Mouse (Mus musculus) kidney, adult 18-20 months (tissue): ENCODE measurements at regions not wholly inside any gene's neighbourhood (a gene's known extent, or its start where the extent isn't known, plus 50 kb on each side); places are given as distances from the start of the nearest gene placed in this dataset.
A peak's percentile ranks its signal among the peaks of the same experiment; 100 is the strongest.

Experiments used
- DNase-seq: peaks from one replicate; pipeline ENCODE4 v3.0.0; 2021

DNA sequence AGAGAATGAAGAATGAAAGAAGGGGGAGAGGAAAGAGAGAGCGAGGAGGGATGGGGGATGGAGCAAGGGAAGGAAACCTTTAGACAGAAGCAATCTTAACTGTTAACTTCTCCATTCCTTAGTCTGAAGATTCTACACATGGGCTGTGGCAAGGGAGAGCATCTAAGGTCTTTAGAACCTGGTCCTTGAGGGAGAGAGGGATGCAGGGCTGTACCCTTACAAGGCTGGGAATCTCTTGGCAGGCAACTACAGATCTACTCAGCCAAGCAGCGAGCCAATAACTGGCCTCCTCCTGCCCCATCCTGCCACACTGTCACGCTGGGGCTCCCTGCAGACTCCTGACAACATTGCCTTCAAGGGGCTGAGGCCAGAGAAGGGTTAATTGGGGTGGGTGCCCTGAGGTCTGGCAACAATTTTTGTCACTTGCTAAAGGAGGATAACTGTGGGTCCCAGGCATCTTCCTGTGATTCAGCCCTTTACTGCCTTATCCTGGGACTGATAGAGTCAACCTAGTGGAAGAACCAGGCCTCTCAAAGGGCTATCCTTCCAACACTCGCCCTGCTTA, 205.7 kb downstream of the Rpap3 start:
- no peak for DNase-seq

DNA sequence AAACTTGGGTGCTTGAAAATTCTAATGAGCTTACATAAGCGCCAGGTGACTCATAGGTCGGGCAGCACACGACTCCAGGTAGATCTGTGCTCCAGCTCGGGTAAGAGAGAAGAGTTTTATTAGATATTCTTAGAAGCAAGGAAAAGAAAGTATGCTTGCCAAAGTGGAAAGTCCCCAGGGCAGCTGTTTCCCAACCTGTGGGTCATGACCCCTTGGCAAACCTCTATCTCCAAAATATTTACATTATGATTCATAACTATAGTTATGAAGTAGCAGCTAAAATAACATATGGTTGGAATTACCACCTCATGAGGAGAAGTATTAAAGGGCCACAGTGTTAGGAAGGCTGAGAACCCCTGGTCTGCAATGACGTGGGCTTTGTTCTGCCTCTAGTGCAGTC, 206.4 kb downstream of the Rpap3 start:
- no peak for DNase-seq

DNA sequence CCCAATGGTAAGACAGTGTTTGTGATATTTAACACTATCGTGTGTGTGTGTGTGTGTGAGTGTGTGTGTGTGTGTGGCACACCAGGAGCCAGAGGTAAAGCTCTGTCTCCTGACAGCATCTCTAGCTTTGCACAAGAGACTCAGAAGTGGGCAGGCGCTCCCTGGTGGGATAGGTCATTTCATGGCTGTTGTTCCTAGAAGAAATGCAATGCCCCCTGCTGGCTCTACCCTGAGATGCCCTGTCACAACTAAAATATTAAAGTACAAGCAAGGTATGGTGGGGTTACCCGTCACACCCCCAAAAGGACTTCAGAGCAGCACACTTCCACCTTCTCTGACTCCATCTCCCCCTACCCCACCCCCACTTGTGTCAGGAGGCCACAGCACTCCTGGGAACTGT, 207.2 kb downstream of the Rpap3 start:
- DNase-seq = peak; percentile 7

DNA sequence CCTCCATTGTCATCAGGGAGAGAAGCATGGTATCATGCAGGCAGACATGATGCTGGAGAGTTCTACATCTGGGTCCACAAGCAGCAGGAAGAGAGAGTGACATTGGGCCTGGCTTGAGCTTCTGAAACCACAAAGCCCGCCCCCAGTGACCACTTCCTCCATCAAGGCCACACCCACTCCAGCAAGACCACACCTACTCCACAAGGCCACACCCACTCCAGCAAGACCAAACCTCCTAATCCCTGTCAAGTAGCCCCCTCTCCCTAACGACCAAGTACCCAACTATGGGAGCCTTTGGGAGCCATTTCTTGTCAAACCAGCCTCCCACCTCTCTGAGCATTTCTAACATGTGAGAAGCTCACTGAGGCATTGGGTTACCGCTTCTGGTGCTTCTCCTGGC, 209.6 kb downstream of the Rpap3 start:
- DNase-seq = no peak

DNA sequence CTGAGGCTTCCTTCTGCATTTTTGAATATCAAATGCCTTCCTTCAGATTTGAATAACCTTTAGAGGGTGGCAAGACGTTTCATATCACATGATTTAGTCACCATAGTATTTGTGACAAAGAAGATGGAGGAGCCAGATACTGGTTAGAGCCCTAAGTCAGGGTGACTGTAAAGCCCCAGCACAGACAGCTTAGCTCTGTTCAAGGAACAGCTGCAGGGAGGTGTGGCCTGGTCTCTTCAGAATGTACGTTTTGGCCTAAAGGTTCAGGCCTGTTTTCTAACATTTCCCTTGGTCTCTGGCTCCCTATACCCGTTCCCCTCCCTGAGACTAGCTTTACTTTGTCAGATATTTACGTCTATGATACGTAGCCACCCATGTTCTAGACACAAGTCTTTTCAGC, 212.3 kb downstream of the Rpap3 start:
- DNase-seq = no peak

DNA sequence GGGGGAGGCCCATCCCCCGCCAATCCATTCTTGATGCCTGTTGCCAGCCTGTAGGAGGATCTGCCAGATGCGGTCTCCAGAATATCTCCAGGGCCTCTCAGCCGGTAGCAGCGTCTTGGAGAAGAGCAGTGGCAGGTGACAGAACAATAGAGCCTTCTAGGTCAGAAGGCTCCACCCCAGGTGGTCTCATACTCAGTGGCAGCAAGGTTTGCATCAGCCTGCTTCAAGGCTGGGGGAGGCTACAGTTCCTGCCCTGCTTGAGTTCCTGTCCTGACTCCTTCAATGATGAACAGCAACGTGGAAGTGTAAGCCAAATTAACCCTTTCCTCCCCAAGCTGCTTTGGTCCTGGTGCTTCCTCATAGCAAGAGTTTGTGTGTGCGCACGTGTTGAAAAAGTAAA, 213.8 kb downstream of the Rpap3 start:
- DNase-seq = no peak

DNA sequence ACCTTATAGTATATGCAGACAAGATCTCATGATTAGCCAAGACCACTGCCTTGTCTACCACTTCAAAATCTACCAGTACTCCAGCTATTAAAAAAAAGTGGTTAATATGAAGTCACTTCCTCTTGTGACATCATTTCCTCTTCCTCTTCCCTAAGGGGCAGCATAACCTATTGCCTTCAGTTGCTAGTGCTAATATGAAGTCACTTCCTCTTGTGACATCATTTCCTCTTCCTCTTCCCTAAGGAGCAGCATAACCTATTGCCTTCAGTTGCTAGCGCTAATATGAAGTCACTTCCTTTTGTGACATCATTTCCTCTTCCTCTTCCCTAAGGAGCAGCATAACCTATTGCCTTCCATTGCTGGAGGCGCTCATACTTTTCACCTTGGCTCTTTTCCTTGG, 218.2 kb downstream of the Rpap3 start:
- DNase-seq = no peak

DNA sequence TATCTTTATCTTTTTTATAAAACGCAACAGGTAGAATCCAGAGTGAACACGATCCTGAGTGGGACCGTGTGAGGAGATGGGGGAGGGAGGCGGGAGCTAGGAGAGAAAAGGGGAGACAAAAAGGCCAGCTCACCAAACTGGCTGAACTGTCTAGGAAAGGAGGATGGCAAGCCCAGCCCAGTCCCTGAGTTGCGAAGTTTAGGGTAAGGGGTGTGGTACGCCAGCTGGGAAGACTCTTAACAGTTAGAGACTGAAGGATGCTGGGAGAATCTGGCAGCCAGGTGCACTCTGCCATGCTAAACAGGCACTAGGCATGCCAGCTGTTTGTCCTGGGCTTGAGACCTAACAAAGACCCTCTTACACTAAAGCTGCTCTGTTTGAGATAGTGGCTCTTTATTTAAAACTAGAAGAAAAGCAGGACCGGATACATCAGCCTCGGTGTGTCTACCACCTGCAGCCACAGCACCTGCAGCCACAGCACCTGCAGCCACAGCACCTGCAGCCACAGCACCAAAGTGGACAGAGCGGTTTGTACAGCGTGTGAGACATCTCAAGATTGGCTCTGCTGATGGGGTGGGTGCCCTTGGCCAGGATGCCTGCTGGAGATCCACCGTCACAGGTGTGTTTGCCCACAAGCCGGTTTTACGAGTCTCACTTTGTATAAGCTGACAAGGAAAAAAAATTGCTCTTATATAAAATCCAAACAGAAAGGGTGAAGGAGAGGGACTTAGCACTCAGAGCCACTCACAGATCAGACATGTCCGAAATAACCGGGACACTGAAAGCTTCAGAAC, 225.1 kb upstream of the Amigo2 start:
- no peak for DNase-seq

DNA sequence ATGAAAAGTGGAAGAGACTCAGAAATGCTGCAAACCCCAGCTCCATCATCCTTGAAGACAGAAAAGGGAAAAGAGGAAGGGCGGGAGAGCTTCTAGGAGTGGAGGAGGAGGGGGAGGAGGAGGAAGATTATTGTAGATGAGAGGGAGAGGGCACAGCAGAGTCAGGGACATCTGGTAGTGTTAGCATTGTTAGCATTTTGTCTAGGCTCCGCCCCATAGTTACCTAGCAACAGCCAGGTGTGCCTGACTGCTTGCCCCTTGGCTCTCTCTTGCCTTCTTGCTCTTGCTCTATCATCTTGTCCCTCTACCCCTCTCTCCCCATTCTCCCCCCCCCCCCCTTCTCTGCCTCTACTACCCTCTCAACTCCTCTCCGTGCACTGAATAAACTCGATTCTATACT, 224.4 kb upstream of the Amigo2 start:
- no peak for DNase-seq

DNA sequence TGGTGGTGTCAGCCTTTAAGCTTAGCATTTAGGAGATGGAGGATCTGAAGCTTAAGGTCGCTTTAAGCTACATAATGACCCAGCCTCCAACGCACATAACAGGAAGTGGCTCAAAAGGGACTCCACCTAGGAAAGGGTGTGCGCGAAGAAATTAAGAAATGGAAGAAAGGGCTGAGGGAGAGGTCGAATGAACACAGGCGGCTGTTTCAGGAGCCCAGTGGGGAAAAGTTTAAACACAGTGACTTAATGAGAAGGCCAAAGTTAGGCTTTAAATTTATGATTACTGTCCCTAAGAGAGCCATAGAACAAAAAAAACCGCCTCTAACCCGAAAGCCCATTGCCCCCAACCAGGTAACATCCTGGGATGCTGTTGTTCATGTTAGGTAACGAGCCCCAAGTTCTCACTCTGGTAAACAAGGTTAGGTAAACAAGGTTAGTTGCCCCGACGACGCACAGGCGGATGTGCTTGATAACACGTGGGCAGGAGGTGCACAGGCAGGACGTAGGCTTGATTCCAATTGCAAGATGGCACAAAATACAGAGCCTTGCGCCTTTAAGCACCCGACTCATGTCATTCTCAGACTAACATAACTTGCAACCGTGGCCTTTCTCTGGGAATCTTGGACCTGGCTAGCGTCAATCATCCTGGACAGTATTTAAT, 222.7 kb upstream of the Amigo2 start:
- DNase-seq = no peak

DNA sequence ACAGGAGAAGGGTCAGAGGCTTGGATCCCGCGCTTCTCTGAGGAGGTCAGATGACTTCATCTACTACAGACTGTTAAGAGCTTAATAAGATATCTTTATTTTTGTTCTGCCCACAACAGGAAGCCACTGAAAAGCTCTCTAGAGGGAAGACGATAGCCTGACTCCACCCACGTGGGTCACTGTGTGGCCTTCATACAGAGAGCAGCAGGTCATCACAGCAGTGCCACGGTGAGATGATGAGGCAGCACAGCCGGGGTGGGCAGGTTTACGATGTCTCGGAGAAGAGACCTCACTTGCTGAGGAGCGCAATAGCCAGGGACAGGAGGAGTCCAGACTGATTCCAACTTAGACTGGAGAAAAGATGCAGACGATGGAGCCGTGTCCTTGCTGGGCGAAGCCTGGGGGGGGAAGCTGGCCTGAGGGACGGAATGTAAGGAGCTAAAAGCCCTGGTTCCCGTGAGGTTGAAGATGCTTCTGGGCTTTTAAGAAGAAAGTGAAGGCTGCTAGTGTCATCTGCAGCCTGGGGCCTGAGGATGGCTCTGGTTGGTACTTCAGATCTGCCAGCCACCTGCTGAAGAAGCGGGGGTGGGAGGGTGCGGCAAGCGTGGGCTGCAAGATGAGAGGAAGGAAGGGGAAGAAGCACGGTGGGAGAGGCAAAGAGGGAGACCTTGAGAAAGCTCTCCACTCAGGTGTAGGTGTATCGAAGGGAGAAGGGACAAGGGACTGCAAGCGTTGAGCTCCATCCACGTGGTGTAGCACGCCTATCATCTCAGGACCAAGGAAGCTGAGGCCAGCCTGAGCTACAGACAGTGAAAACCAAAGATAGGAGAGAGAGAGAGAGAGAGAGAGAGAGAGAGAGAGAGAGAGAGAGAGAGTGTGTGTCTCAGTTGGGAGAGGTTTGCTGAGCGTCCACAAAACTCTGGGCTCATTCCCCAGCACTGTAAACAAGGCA, 221.9 kb upstream of the Amigo2 start:
- no peak for DNase-seq

DNA sequence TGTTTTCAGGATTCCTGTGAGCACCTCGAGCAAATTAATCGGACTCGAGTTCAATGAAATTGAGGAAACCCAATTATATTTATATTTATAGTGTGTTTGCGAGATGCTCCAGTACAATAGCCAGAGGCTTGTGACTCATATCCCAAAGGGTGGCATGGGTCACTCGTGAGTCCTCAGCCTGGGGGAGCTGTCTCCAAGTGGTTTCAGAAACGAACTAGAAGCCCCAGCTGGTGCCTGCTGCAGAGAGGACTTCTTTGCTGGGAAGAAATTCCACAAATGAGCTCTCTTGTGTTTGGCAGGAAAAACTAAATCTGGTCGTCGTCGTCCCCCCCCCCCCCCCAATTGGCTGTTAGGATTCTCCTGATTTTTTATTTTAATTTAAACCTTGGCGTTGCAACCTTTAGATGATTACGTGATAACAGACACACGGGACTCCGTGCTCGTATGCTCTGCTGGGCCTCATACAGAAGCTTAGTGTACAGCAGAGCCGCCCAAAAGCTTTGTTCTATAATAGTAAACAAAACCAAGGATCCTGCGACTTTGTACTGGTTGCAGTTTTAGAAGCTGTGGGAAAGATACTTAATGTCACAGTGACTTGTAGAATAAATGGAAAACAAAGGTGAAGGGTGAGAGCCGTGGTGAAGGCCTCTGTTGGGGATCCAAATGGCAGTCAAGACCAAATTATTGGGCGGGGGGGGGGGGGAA, 220.8 kb upstream of the Amigo2 start:
- DNase-seq = no peak

DNA sequence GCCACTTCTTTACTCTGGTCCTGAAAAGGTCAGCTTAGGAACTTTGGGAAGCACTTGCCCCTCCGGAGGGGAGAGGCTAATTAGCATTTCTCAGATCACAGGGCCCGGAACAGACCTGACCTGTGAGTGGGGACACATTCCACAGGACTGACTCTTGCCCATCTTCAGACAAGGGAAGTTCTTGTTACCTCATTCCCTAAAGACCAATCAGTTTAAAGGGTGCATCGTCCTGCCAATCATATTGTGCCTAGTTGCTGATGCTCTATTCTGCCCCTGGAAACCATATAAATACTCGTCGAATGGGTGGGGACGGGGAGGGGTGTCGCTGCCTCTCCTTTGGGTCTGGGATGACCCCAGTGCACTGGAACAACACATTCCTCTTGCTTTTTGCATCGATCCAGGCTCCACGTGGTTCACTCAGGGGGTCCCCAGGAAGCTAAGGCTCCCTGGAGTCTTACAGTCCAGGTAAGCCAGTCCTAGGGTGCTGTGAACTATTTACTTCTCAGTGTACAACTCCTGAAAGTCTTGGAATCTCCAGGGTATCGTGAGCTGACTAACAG, 219.9 kb upstream of the Amigo2 start:
- DNase-seq = no peak

DNA sequence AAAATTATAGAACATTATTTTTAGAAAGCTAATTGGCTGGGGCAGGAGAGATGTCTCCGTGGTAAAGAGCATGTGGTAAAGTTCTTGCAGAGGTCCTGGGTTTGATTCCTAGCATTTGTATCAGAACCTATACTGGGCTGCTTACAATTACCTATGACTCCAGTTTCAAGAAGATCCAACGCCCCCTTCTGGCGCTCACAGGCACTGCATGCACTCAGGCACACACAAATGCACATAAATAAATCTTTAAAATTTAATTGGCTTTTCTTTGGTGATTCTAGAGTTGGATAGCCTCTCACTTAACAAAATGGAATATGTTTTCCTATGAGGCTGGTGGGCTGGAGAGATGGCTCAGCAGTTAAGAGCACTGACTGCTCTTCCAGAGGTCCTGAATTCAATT, 219.0 kb upstream of the Amigo2 start:
- DNase-seq = no peak

DNA sequence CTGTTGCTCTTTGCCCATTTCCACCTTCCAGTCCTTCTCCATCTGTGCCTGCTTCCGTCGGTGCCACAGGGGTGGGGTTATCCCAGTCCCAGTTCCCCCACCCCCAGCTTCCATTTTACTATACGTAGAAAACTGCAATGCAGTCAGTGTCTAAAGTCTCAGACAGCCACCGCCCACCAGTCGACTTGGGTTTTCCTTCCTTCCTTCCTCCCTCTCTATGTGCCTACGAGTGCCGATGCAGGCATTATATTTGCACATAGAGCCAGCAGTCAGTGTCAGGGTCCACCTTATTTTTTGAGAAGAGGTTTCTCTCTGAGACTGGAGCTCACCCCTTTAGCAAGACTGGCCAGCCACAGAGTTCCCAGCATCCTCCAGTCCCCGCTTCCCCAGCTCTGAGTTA, 218.3 kb upstream of the Amigo2 start:
- DNase-seq = no peak

DNA sequence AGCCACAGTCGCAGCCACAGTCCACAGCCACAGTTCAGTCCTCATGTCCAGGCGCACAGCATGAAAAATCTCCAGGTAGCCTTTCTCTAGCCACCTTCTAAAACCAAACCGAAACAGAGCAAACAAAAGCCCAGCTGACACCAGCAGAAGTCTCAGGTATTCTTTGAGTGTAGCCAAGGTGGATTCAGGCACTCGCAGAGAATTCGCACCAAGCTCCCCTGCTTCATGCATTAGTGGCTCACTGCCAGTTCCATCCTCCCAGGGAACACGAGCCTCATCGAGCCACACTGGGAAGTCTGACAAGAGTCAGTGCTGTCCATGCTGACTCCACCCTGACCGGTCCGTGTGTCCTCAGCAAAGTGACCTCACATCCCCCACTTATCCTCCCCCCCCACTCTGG, 217.7 kb upstream of the Amigo2 start:
- DNase-seq = no peak

DNA sequence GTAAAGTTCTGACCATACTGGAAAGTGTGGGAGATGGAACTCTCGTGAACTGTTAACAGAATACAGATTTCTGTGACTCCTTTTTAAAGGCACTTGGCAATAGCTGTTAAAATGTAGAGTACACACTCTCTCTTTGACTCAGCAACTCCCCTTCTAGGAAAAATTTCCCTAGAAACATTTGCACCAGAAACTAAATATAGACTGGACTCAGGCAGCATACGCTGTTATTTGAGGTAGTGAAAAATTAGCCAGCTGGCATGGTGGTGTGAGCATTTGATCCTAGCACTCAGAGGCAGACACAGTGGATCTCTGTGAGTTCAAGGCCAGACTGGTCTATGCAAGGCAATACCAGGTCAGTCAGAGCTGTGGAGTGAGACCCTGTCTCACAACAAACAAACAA, 215.5 kb upstream of the Amigo2 start:
- DNase-seq = no peak

DNA sequence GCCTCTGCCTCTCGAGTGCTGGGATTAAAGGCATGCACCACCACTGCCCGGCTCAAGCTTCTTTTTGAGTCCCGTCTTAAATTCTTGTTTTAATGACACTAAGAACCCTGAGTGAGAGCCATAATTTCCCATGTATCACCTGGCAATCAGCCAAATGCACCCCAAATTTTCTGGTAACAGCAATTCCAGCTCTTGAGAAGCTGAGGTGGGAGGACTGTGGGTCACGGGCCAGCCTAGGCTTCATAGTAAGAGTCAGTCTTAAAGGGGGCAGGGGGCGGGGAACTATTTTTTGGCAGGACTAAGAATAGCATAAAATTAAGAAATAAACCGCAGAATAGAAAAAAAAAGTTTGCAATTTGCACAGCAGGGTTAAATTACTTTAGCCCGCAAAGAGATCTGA, 214.9 kb upstream of the Amigo2 start:
- DNase-seq = no peak

DNA sequence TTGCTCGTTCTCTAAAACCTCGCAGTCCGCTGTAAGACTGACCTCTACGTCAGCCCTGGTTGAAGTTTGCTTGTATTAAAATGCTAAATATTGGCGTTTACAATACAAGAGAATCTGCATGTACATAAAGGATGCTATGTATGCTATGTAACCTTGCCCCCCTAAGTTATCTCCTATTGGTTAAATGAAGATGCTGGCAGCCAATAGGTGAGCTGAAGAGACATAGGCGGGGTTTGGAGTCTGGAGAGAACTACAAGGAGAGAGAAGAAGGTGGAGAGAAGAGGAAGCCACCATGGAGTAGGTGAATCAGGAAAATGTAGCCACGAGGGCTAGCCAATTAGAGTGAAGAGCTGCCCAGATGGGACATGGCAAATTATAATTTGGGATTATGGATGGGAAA, 214.0 kb upstream of the Amigo2 start:
- no peak for DNase-seq

DNA sequence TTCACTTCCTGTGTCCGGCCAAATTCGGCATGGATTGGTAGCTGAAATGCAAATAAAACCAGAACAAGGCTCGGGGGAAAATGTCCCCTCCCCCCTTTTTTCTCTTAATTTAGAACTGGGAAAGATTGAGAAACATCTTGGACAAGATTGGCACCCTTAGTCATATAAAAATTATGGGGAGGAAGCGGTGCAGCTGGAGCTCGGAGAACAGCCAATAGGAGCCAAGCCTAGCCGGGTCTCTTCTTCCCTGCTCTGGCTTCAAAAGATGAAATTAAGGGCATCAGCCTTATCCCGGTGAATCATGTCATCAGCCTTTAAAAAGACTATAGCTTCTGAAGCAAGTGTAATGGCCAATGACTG, 213.3 kb upstream of the Amigo2 start:
- DNase-seq = no peak

DNA sequence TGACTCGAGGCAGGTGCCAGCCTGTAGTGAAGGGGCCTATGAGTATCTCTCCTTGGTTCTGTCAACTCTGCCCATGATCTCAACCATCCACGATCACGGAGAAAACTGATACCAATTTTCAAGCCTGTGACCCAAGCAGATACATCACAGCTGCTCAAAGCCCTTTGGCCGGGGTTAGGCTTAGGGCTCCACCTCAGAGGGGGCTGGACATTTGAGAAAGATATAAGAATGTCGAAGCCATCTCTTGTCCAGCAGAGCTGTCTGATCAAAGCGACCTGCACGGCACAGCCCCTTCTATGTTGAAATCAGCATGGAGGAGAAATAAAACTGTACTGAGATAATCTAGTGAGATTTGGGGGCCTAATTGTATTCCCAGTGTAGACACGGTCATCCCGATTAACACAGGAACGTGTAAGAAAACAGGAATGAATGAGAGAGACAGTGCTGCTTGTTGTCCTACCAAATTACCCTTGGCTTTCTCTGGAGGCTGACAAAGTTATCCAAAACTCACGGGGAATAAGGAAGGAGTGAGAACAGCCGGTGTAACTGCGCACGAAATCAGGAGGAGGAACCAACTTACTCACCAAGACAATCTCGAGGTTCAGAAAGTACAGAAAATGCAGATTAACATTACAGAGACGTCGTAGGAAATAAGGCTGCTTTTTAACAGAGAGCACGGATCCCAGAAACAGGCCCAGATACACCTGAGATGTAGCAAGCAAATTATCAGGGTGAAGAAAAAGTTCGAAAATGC, 212.7 kb upstream of the Amigo2 start:
- no peak for DNase-seq

DNA sequence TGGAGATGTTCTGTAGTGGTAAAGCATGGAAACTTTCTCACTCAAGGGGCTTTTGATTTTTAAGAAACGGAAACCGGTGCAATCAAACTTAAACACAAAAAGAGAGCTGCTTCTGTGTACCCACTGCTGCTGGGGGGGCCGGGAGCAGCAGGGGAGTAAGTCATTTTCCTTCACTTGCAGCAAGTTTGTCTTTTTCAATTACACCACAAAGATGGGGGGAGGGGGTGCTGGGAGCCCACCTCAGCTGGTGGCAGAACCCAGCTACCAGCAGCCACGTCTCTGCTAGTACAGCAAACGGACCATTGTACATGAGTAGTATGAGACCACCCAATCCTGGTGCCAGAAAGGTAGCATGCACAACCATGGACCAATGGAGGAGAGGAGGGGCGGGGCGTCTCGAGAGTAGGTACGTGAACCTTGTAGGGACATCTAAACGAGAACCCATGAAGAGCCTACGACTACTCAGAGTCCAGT, 211.7 kb upstream of the Amigo2 start:
- no peak for DNase-seq
